Mouse (Mus musculus): Measurements from ENCODE around the gene Sdhaf2. TPM values are rescaled to one million over a fixed set of nuclear protein-coding genes. Genes with fewer than 3 reads are reported as not detected.

Gene Sdhaf2
- total and polyA plus RNA-seq, 2 experiments = 15.7 to 29.6 TPM

GRCm38 (mm10) chr19:10495670-10496069 is 30.3 kb downstream of the Sdhaf2 start:
- TF ChIP-seq POLR2A (IDR thresholded peaks at IDR 0.05; ENCODE audit: extremely low read depth, insufficient read depth, low read length) (no peak), CTCF (IDR thresholded peaks at IDR 0.05; ENCODE audit: low read depth, low read length) (no peak)
- DNase-seq (ENCODE audit: extremely low read depth, low read depth, low spot score) = no peak
- Histone ChIP-seq H3K79me2 (ENCODE audit: control insufficient read depth, insufficient read depth, low read length) (no peaks in the 10 kb centered on the region), H3K4me3 (ENCODE audit: insufficient read depth, low read depth, low read length) (no peak overlapping the region), H3K36me3 (ENCODE audit: control insufficient read depth, insufficient read depth, low read length) (peaks cover 11% of the 10 kb centered on the region; the same call in 1 of the 2 replicates), H3K9ac (ENCODE audit: low read depth, low read length) (no peak overlapping the region), H3K27ac (replicated peaks; ENCODE audit: insufficient read depth, low read depth, low read length) (no peak overlapping the region), H3K27me3 (ENCODE audit: control insufficient read depth, insufficient read depth, low read length) (no peaks in the 10 kb centered on the region), H3K4me1 (ENCODE audit: control insufficient read depth, insufficient read depth, low read length) (no peaks in the 10 kb centered on the region)
- 85% methylated on average over 1 of the region's 1 CpGs for WGBS

- TF ChIP-seq POLR2A (IDR thresholded peaks at IDR 0.05; ENCODE audit: extremely low read depth, insufficient read depth, low read length) (no peak), CTCF (IDR thresholded peaks at IDR 0.05; ENCODE audit: low read depth, low read length) (peak; percentile 79)
- no peak overlapping the region for H3K4me3 ChIP-seq (ENCODE audit: insufficient read depth, low read depth, low read length)
- WGBS = 17% methylated on average over 9 of the region's 9 CpGs
Measured at GRCm38 (mm10) chr19:10486264-10486738, 39.6 kb downstream of the Sdhaf2 start.

GRCm38 (mm10) chr19:10482703-10483102 is 43.2 kb downstream of the Sdhaf2 start, which contains the start of gene Ppp1r32:
Gene Ppp1r32, minus strand, starts transcription at chr19:10482928.
- DNase-seq (ENCODE audit: extremely low read depth, low read depth, low spot score) = no peak
- TF ChIP-seq POLR2A (IDR thresholded peaks at IDR 0.05; ENCODE audit: extremely low read depth, insufficient read depth, low read length) (no peak), CTCF (IDR thresholded peaks at IDR 0.05; ENCODE audit: low read depth, low read length) (no peak)
- Histone ChIP-seq H3K9ac (ENCODE audit: low read depth, low read length) (no peak within 1 kb of the TSS), H3K27me3 (ENCODE audit: control insufficient read depth, insufficient read depth, low read length) (no peaks in the 10 kb centered on the region), H3K4me3 (ENCODE audit: insufficient read depth, low read depth, low read length) (no peak within 1 kb of the TSS), H3K27ac (replicated peaks; ENCODE audit: insufficient read depth, low read depth, low read length) (no peak within 1 kb of the TSS), H3K4me1 (ENCODE audit: control insufficient read depth, insufficient read depth, low read length) (no peaks in the 10 kb centered on the region), H3K79me2 (ENCODE audit: control insufficient read depth, insufficient read depth, low read length) (no peaks in the 10 kb centered on the region), H3K36me3 (ENCODE audit: control insufficient read depth, insufficient read depth, low read length) (no peaks in the 10 kb centered on the region)
- WGBS = 59% methylated on average over 6 of the region's 6 CpGs

More at GRCm38 (mm10) chr19:10486264-10486738, 39.6 kb downstream of the Sdhaf2 start:
- Histone ChIP-seq H3K79me2 (ENCODE audit: control insufficient read depth, insufficient read depth, low read length) (no peaks in the 10 kb centered on the region), H3K36me3 (ENCODE audit: control insufficient read depth, insufficient read depth, low read length) (no peaks in the 10 kb centered on the region), H3K4me1 (ENCODE audit: control insufficient read depth, insufficient read depth, low read length) (no peaks in the 10 kb centered on the region), H3K9ac (ENCODE audit: low read depth, low read length) (no peak overlapping the region), H3K27me3 (ENCODE audit: control insufficient read depth, insufficient read depth, low read length) (no peaks in the 10 kb centered on the region), H3K27ac (replicated peaks; ENCODE audit: insufficient read depth, low read depth, low read length) (no peak overlapping the region)
- peak; percentile 54 for DNase-seq (ENCODE audit: extremely low read depth, low read depth, low spot score)

GRCm38 (mm10) chr19:10479541-10479940 is 46.4 kb downstream of the Sdhaf2 start:
- Histone ChIP-seq H3K36me3 (ENCODE audit: control insufficient read depth, insufficient read depth, low read length) (no peaks in the 10 kb centered on the region), H3K9ac (ENCODE audit: low read depth, low read length) (no peak overlapping the region), H3K27me3 (ENCODE audit: control insufficient read depth, insufficient read depth, low read length) (no peaks in the 10 kb centered on the region), H3K4me1 (ENCODE audit: control insufficient read depth, insufficient read depth, low read length) (no peaks in the 10 kb centered on the region), H3K79me2 (ENCODE audit: control insufficient read depth, insufficient read depth, low read length) (no peaks in the 10 kb centered on the region), H3K4me3 (ENCODE audit: insufficient read depth, low read depth, low read length) (no peak overlapping the region), H3K27ac (replicated peaks; ENCODE audit: insufficient read depth, low read depth, low read length) (no peak overlapping the region)
- no peak for DNase-seq (ENCODE audit: extremely low read depth, low read depth, low spot score)
- 70% methylated on average over 4 of the region's 4 CpGs for WGBS
- TF ChIP-seq CTCF (IDR thresholded peaks at IDR 0.05; ENCODE audit: low read depth, low read length) (no peak), POLR2A (IDR thresholded peaks at IDR 0.05; ENCODE audit: extremely low read depth, insufficient read depth, low read length) (no peak)

GRCm38 (mm10) chr19:10473779-10474178 is 52.2 kb downstream of the Sdhaf2 start:
- Histone ChIP-seq H3K4me3 (ENCODE audit: insufficient read depth, low read depth, low read length) (no peak overlapping the region), H3K9ac (ENCODE audit: low read depth, low read length) (no peak overlapping the region), H3K27me3 (ENCODE audit: control insufficient read depth, insufficient read depth, low read length) (no peaks in the 10 kb centered on the region), H3K4me1 (ENCODE audit: control insufficient read depth, insufficient read depth, low read length) (no peaks in the 10 kb centered on the region), H3K79me2 (ENCODE audit: control insufficient read depth, insufficient read depth, low read length) (no peaks in the 10 kb centered on the region), H3K27ac (replicated peaks; ENCODE audit: insufficient read depth, low read depth, low read length) (no peak overlapping the region), H3K36me3 (ENCODE audit: control insufficient read depth, insufficient read depth, low read length) (no peaks in the 10 kb centered on the region)
- TF ChIP-seq CTCF (IDR thresholded peaks at IDR 0.05; ENCODE audit: low read depth, low read length) = no peak
- no peak for TF ChIP-seq POLR2A (IDR thresholded peaks at IDR 0.05; ENCODE audit: extremely low read depth, insufficient read depth, low read length)
- WGBS = 45% methylated on average over 6 of the region's 6 CpGs
- no peak for DNase-seq (ENCODE audit: extremely low read depth, low read depth, low spot score)

- no peaks in the 10 kb centered on the region for H3K4me1 ChIP-seq (ENCODE audit: control insufficient read depth, insufficient read depth, low read length)
- WGBS = 79% methylated on average over 3 of the region's 3 CpGs
- H3K4me3 ChIP-seq (ENCODE audit: insufficient read depth, low read depth, low read length) = no peak overlapping the region
- H3K79me2 ChIP-seq (ENCODE audit: control insufficient read depth, insufficient read depth, low read length) = no peaks in the 10 kb centered on the region
- H3K27ac ChIP-seq (replicated peaks; ENCODE audit: insufficient read depth, low read depth, low read length) = no peak overlapping the region
- no peak for DNase-seq (ENCODE audit: extremely low read depth, low read depth, low spot score)
- no peaks in the 10 kb centered on the region for H3K36me3 ChIP-seq (ENCODE audit: control insufficient read depth, insufficient read depth, low read length)
- no peak for TF ChIP-seq POLR2A (IDR thresholded peaks at IDR 0.05; ENCODE audit: extremely low read depth, insufficient read depth, low read length)
- TF ChIP-seq CTCF (IDR thresholded peaks at IDR 0.05; ENCODE audit: low read depth, low read length) = no peak
- H3K27me3 ChIP-seq (ENCODE audit: control insufficient read depth, insufficient read depth, low read length) = no peaks in the 10 kb centered on the region
- no peak overlapping the region for H3K9ac ChIP-seq (ENCODE audit: low read depth, low read length)
Measured at GRCm38 (mm10) chr19:10472958-10473357, 53.0 kb downstream of the Sdhaf2 start.

Data from liver, adult 2 months (tissue).